13 mouse cellular contexts compared by ENCODE assay signal in the genomic region with DNA sequence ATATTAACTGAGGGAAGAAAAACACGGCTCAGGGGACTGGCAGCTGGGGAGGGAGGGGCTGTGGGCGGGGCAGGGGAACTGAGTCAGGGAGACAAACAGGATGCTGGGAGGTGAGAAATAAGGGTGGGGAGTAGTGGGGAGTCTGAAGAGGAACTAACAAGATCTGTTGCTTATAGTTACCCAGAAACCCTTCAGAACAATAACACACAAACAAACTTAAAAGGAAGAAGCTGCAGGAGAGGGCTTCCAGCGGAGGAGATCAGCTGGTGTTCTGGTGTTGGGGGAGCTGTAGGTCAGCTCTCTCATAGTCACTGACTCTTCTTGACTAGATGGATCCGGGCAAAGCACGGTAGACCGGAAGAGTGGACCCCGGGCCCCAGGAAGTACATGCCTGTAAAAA. TPM values are rescaled to one million over a fixed set of nuclear protein-coding genes. Genes with fewer than 3 reads are reported as not detected.
A peak's percentile ranks its signal among the peaks of the same experiment; 100 is the strongest.
DNase-seq lines count a peak whose midpoint lies in the region; ATAC-seq and TF ChIP-seq lines count a peak whose summit lies in the region.
"Had no signal": no experiment of that assay in that cellular context is flagged by ENCODE, and none has a peak within 500 bp of the region (broad histone marks: within the 10 kb centered on the region; RNA-seq: fewer than 3 reads in every experiment).

No protein-coding gene starts in this region.

- H3K9me3 ChIP-seq in E14TG2a.4 (ENCODE audit: low read length): no peaks in the 10 kb centered on the region
- H3K9me3 ChIP-seq in forebrain, postnatal 0 days (ENCODE audit: low read length): no peaks in the 10 kb centered on the region
- H3K9me3 ChIP-seq: heart, embryonic 13.5 days had no signal

- TF ChIP-seq CTCF in E14TG2a.4 (conservative IDR thresholded peaks at IDR 0.05; ENCODE audit: low read length): no peak
- TF ChIP-seq CTCF in forebrain, postnatal 0 days (IDR thresholded peaks at IDR 0.05; ENCODE audit: low read depth): no peak

- H3K9ac ChIP-seq in forebrain, postnatal 0 days: no peak overlapping the region
- H3K9ac ChIP-seq: heart, embryonic 13.5 days had no signal

- H3K27ac ChIP-seq in forebrain, postnatal 0 days (ENCODE audit: low read depth, low read length): no peak overlapping the region
- H3K27ac ChIP-seq: heart, embryonic 13.5 days had no signal

- no peaks in the 10 kb centered on the region for H3K36me3 ChIP-seq in E14TG2a.4 (ENCODE audit: insufficient read depth, low read length)
- no peaks in the 10 kb centered on the region for H3K36me3 ChIP-seq in forebrain, postnatal 0 days (ENCODE audit: insufficient read depth)
- H3K36me3 ChIP-seq: heart, embryonic 13.5 days had no signal

- WGBS in forebrain, postnatal 0 days: 79% methylated on average over 7 of the region's 7 CpGs

- intact Hi-C loops in gastrocnemius, postnatal 14 days (cut with DNase I; ENCODE audit: low total_unique reads): no loop called here

- H3K4me2 ChIP-seq in forebrain, postnatal 0 days (ENCODE audit: low read depth): no peak overlapping the region
- H3K4me2 ChIP-seq: heart, embryonic 13.5 days had no signal

- peak; percentile 90 for ATAC-seq in inflammation-experienced regulatory T-cells, adult 6 months
- peak; percentile 93 for ATAC-seq in monocyte, adult 5-6 weeks (replicated peaks; ENCODE audit: insufficient number of reproducible peaks, low FRiP score, low TSS enrichment, poor library complexity, severe bottlenecking)
- ATAC-seq in forebrain, postnatal 0 days: no peak
- ATAC-seq: intestine, postnatal 0 days; Patski had no signal

- peaks cover 18% of the 10 kb centered on the region for H3K4me1 ChIP-seq in E14TG2a.4 (replicated peaks; ENCODE audit: low read depth, low read length)
- no peaks in the 10 kb centered on the region for H3K4me1 ChIP-seq in forebrain, postnatal 0 days (ENCODE audit: insufficient read depth)
- H3K4me1 ChIP-seq: heart, embryonic 13.5 days had no signal

- no peaks in the 10 kb centered on the region for H3K27me3 ChIP-seq in E14TG2a.4 (ENCODE audit: insufficient read depth, low read length)
- H3K27me3 ChIP-seq in forebrain, postnatal 0 days (ENCODE audit: insufficient read depth, low read length): no peaks in the 10 kb centered on the region
- H3K27me3 ChIP-seq: heart, embryonic 13.5 days; Patski had no signal

- 0 out of 2 replicates have a peak overlapping the region, but pooled peaks have one; percentile 13 for H3K4me3 ChIP-seq in E14TG2a.4 (replicated peaks; ENCODE audit: low read length)
- no peak overlapping the region for H3K4me3 ChIP-seq in forebrain, postnatal 0 days (ENCODE audit: low read depth, low read length)
- H3K4me3 ChIP-seq: heart, embryonic 13.5 days had no signal

- DNase-seq in 416B (ENCODE audit: low read depth): peak; percentile 45
- no peak for DNase-seq in right cerebral cortex, postnatal 36 days (ENCODE audit: low spot score in 2 of 2)
- DNase-seq in forebrain, postnatal 0 days: no peak
- DNase-seq in layer of hippocampus, adult 9-10 months (ENCODE audit: low spot score): no peak
- DNase-seq in gastrocnemius, postnatal 14 days: no peak
- DNase-seq: cerebellum, adult 9-11 months; layer of hippocampus, postnatal 36 days had no signal

RNA-seq across cellular contexts. Expression of a gene that starts 22.4 kb away (rescaled TPM):
- 10 to 100 TPM; 46.7 to 93.5 (median 83.6) TPM for polyA plus RNA-seq in inflammation-experienced regulatory T-cells, adult 6 months (2017; shearing (Covaris generic))
- 144 to 183 TPM (median 159 TPM) in 3 replicates for total RNA-seq in monocyte, adult 5-6 weeks (2017)
- total RNA-seq in forebrain, postnatal 0 days (2014; rRNA removed): 10.1 and 14.8 TPM in 2 replicates
- 29.7 and 33.7 TPM in 2 replicates for polyA plus RNA-seq in forebrain, postnatal 0 days (2015; fragmentation: Nextera tagmentation; extraction: Ambion mirVana)
- 10 to 100 TPM; 23.7 to 26.6 TPM for total RNA-seq in gastrocnemius, postnatal 14 days (2021)
